Comparison of ENCODE assay signal across 8 mouse cellular contexts in genomic region chr9:121791757-121792521, GRCm38 (mm10). TPM values are rescaled to one million over a fixed set of nuclear protein-coding genes. Genes with fewer than 3 reads are reported as not detected.
DNase-seq lines count a peak whose midpoint lies in the region; ATAC-seq and TF ChIP-seq lines count a peak whose summit lies in the region.
"Had no signal": no experiment of that assay in that cellular context is flagged by ENCODE, and none has a peak within 500 bp of the region (broad histone marks: within the 10 kb centered on the region; RNA-seq: fewer than 3 reads in every experiment).

Gene Hhatl, minus strand, starts transcription at chr9:121792507.

- H3K4me3 ChIP-seq in midbrain, embryonic 11.5 days (ENCODE audit: low read depth, low read length): no peak within 1 kb of the TSS
- no peak within 1 kb of the TSS for H3K4me3 ChIP-seq in midbrain, embryonic 10.5 days
- no peak within 1 kb of the TSS for H3K4me3 ChIP-seq in stomach, postnatal 0 days (ENCODE audit: low read depth, low read length)
- H3K4me3 ChIP-seq: neural tube, embryonic 13.5 days had no signal

- no peak within 1 kb of the TSS for H3K9ac ChIP-seq in midbrain, embryonic 11.5 days (ENCODE audit: low read length)
- H3K9ac ChIP-seq in stomach, postnatal 0 days (ENCODE audit: low read length): no peak within 1 kb of the TSS
- H3K9ac ChIP-seq: neural tube, embryonic 13.5 days had no signal

- DNase-seq in midbrain, embryonic 11.5 days (ENCODE audit: low spot score, missing footprints): peak; percentile 74
- no peak for DNase-seq in midbrain, embryonic 10.5 days (ENCODE audit: low spot score)
- peak; percentile 29 for DNase-seq in heart, adult 8-10 months (ENCODE audit: low spot score)
- DNase-seq in kidney, adult 9 months: peak; percentile 31
- no peak for DNase-seq in stomach, postnatal 0 days (ENCODE audit: low spot score)
- no peak for DNase-seq in retina, postnatal 1 day

- no peak within 1 kb of the TSS for H3K27ac ChIP-seq in midbrain, embryonic 11.5 days (ENCODE audit: low read depth, low read length)
- no peak within 1 kb of the TSS for H3K27ac ChIP-seq in midbrain, embryonic 10.5 days (replicated peaks)
- H3K27ac ChIP-seq in stomach, postnatal 0 days (replicated peaks): peak within 1 kb of the TSS; percentile 30; the same call in 1 of the 2 replicates
- H3K27ac ChIP-seq: neural tube, embryonic 13.5 days had no signal

- H3K27me3 ChIP-seq in midbrain, embryonic 11.5 days (ENCODE audit: control insufficient read depth, insufficient read depth, low read length): no peaks in the 10 kb centered on the region
- H3K27me3 ChIP-seq in midbrain, embryonic 10.5 days (ENCODE audit: low read depth, poor library complexity, severe bottlenecking): no peaks in the 10 kb centered on the region
- H3K27me3 ChIP-seq in stomach, postnatal 0 days (ENCODE audit: control insufficient read depth, insufficient read depth, low read length): no peaks in the 10 kb centered on the region

- 53% methylated on average over 24 of the region's 24 CpGs for WGBS in midbrain, embryonic 11.5 days
- 51% methylated on average over 24 of the region's 24 CpGs for WGBS in midbrain, embryonic 10.5 days
- WGBS in stomach, postnatal 0 days: 46% methylated on average over 24 of the region's 24 CpGs

- no peak within 1 kb of the TSS for H3K4me2 ChIP-seq in midbrain, embryonic 11.5 days
- peak within 1 kb of the TSS; percentile 8; the same call in 1 of the 2 replicates for H3K4me2 ChIP-seq in stomach, postnatal 0 days (replicated peaks; ENCODE audit: low read depth)
- H3K4me2 ChIP-seq: neural tube, embryonic 13.5 days had no signal

- H3K9me3 ChIP-seq in midbrain, embryonic 11.5 days (ENCODE audit: control insufficient read depth, low read length): no peaks in the 10 kb centered on the region
- no peaks in the 10 kb centered on the region for H3K9me3 ChIP-seq in midbrain, embryonic 10.5 days (replicated peaks)
- H3K9me3 ChIP-seq in stomach, postnatal 0 days (ENCODE audit: control insufficient read depth, low read length): no peaks in the 10 kb centered on the region
- H3K9me3 ChIP-seq: neural tube, embryonic 13.5 days had no signal

- TF ChIP-seq EP300 in stomach, postnatal 0 days (optimal IDR thresholded peaks at IDR 0.05): no peak

- TF ChIP-seq CTCF in stomach, postnatal 0 days (IDR thresholded peaks at IDR 0.05; ENCODE audit: low read depth): no peak

- no peaks in the 10 kb centered on the region for H3K36me3 ChIP-seq in midbrain, embryonic 11.5 days (ENCODE audit: control insufficient read depth, insufficient read depth, low read length)
- H3K36me3 ChIP-seq in midbrain, embryonic 10.5 days: no peaks in the 10 kb centered on the region
- H3K36me3 ChIP-seq in stomach, postnatal 0 days (ENCODE audit: control insufficient read depth, insufficient read depth, low read length): no peaks in the 10 kb centered on the region
- H3K36me3 ChIP-seq: neural tube, embryonic 13.5 days had no signal

- no peaks in the 10 kb centered on the region for H3K4me1 ChIP-seq in midbrain, embryonic 11.5 days (ENCODE audit: control insufficient read depth, insufficient read depth, low read length)
- H3K4me1 ChIP-seq in midbrain, embryonic 10.5 days: peaks cover 12% of the 10 kb centered on the region; the same call in 1 of the 2 replicates
- H3K4me1 ChIP-seq in stomach, postnatal 0 days (replicated peaks; ENCODE audit: control insufficient read depth, insufficient read depth): no peaks in the 10 kb centered on the region

- ATAC-seq in midbrain, embryonic 11.5 days (ENCODE audit: low FRiP score): peak; percentile 38; the same call in 1 of the 2 replicates
- ATAC-seq in stomach, postnatal 0 days (ENCODE audit: low FRiP score, low TSS enrichment): no peak
- ATAC-seq in granulocyte monocyte progenitor cell, adult 5-6 weeks (replicated peaks; ENCODE audit: poor library complexity, severe bottlenecking): no peak

RNA-seq across cellular contexts. Expression of gene Hhatl, which starts in this region (rescaled TPM):
- polyA plus RNA-seq in midbrain, embryonic 11.5 days (2014; fragmentation: Nextera tagmentation; extraction: Ambion mirVana): not detected in 2 replicates
- polyA plus RNA-seq in midbrain, embryonic 10.5 days (2016; fragmentation: Nextera tagmentation; extraction: Ambion mirVana): not detected in 2 replicates
- 100 to 1,000 TPM; 100 to 119 (median 118) TPM for total RNA-seq in heart, adult 8-10 months (2022)
- polyA plus RNA-seq in stomach, postnatal 0 days (2015; fragmentation: Nextera tagmentation; extraction: Ambion mirVana): 1.5 and 2.0 TPM in 2 replicates
- total RNA-seq in granulocyte monocyte progenitor cell, adult 5-6 weeks (2014; fragmentation: Nextera tagmentation): not detected in 2 replicates
- not detected in 2 replicates for total RNA-seq in granulocyte monocyte progenitor cell, adult 5-6 weeks (2017)

Comparison
In these comparisons a context has a peak if more than half of its experiments do, and no peak if none do; other contexts are left out.
1. RNA of gene Hhatl (total RNA-seq): 100 to 119 TPM in heart, adult 8-10 months; not detected in granulocyte monocyte progenitor cell, adult 5-6 weeks; every median in the first group is over 100 times any median in the second.
2. Peak in DNase-seq and ATAC-seq in midbrain, embryonic 11.5 days; RNA of the gene not detected or under 1 TPM.
3. DNase-seq: peak in heart, adult 8-10 months (single experiment) and kidney, adult 9 months (single experiment); none in midbrain, embryonic 10.5 days (single experiment), stomach, postnatal 0 days (single experiment) and retina, postnatal 1 day (single experiment).